Mouse (Mus musculus): ENCODE data around the gene Sfmbt2. TPM values are rescaled to one million over a fixed set of nuclear protein-coding genes. Genes with fewer than 3 reads are reported as not detected.
"Not testable (repeated sequence)": the region's sequence is repeated elsewhere in the genome, so short reads cannot be mapped to it uniquely, and the experiment has no call there.

Gene Sfmbt2
- under 1 TPM; 0.33 to 0.54 TPM for total RNA-seq (2021)
- long read RNA-seq, experiment 1 = 0 reads
- long read RNA-seq, experiment 2 = 0 reads

DNA sequence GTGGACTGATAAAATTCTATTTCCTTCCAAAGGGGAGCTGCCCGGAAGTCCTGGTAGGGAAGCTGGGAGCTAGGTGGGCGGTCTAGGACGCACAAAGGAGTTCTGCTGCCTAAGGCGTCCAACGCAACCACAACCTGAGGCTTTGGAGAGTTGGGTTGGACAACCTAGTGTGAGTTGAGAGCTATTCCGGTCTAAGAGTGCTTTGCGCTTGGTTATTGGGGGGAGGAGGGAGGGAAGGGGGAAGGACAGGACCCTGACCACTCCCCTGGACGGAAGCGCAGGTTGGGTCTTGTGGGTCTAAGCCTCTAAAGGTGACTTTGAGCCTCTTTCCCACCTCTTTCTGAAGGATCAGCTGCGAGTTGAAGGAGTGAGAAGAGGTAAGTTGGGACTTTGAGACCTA, at the start of gene Sfmbt2:
Gene Sfmbt2 (plus strand): TSS at position 335 of the 400 bp plus-strand sequence.
- no peak for DNase-seq (ENCODE audit: low spot score in 2 of 2)

GRCm38 (mm10) chr2:10321093-10321492, 49.2 kb upstream of the Sfmbt2 start:
- DNase-seq (ENCODE audit: low spot score in 2 of 2) = no peak

DNA sequence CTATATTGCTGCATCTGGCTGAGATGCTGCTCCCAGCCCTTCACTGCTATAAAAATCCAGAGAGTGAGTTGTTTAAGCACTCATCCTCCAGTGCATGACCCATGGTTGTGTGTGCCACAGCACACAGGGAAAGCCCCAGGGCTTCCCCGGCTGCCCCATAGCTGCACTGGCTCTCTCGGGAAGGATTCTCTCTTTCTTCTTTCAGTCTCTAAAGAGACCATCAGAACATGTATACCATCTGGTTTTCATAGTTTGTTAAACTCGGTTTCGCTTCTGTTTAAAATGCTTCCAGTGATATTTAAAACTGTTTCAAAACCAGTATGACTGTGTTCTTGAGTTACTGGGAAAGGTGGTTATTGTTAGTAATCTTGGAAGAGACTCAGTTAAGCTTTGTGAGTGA, 47.1 kb upstream of the Sfmbt2 start:
- no peak for DNase-seq (ENCODE audit: low spot score in 2 of 2)

- no peak for DNase-seq (ENCODE audit: low spot score in 2 of 2)
These were observed 45.3 kb upstream of the Sfmbt2 start for GRCm38 (mm10) chr2:10324980-10325379.

GRCm38 (mm10) chr2:10330216-10330615, 40.1 kb upstream of the Sfmbt2 start:
- DNase-seq (ENCODE audit: low spot score in 2 of 2) = no peak

- no peak for DNase-seq (ENCODE audit: low spot score in 2 of 2)
These were observed 36.0 kb upstream of the Sfmbt2 start for GRCm38 (mm10) chr2:10334299-10334698.

DNA sequence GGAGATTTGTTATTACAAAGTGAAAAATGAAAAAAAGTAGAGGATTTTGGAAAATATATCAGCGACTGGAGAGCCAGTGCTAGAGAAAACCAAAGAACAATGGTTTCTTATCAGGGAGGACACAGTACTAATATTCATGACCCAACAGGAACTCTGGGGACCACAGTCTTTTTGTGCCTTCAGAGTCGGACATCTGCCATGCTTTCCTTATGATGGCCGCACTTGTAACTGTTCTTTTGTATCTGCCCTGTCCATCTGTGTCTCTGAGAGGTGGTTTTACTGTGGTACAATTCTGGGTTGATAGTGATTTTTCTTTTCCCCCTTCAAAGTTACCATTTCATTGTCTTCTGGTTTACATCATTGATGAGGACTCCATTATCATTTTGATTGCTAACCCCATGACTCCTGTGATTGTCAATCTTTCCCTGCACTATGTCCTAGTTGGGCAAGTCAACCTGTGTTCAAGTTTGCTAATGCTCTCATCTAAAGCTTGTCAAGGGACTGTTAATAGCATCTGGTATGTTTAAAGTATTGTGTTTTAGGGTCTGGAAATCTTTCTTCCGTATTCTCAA, 35.2 kb upstream of the Sfmbt2 start:
- DNase-seq (ENCODE audit: low spot score in 2 of 2) = no peak

DNA sequence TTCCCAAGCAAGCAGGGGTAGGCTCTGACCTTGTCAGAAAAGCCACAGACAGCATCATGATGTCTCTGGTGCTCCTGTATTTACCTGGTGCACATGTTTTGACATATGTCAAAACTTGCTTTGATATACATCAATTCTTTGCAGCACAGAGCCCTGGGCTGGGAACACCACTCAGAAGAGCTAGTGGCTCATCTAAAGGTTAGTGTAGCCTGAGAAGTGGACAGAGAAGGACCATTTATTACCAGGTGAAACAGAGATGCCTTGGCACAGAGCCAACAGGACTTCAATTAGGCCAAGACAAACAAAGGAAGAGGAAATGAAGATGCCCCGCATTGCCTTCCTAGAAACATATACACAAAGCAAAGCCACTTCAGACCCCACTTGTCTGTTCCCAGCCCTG, 30.3 kb upstream of the Sfmbt2 start:
- no peak for DNase-seq (ENCODE audit: low spot score in 2 of 2)

DNA sequence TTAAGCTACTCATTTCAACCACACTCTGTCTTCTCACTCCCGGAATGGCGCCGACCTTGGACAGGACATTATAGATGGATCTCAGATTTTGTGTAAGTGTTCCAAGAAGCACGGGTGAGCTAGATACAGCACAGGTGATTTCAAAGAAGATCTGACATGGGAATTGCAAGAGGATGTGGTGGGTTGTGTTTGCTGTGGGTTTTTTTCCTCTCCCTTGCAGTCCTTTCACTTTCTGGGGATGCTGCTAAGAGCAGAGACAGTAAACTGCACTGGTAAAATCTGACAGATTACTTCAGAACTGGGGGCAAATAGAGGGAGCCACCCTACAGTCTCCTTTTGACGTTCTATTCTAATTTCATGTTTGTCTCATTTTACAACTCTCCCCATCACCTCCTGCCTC, 26.8 kb upstream of the Sfmbt2 start:
- DNase-seq (ENCODE audit: low spot score in 2 of 2) = no peak

- DNase-seq (ENCODE audit: low spot score in 2 of 2) = not testable (repeated sequence)
These were observed 26.2 kb upstream of the Sfmbt2 start for GRCm38 (mm10) chr2:10344073-10344472.

DNA sequence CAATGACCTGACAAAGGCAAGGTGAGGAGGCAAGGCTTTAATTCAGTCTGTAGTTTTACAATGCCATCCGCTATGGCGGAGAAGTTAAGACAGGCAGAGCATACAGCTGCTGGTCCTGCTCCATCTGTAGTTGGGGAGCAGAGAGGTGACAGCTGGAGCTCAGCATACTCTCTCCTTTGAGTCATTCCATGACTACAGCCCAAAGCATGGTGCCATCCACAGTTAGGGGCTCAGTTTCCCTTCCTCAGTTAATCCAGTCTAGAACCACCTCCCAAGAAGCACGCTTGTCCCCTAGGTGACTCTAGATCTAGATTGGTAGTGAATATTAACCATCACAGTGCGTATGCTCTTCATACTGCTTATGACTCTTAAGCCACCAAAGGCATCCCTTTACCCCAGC, 23.1 kb upstream of the Sfmbt2 start:
- DNase-seq (ENCODE audit: low spot score in 2 of 2) = no peak

DNA sequence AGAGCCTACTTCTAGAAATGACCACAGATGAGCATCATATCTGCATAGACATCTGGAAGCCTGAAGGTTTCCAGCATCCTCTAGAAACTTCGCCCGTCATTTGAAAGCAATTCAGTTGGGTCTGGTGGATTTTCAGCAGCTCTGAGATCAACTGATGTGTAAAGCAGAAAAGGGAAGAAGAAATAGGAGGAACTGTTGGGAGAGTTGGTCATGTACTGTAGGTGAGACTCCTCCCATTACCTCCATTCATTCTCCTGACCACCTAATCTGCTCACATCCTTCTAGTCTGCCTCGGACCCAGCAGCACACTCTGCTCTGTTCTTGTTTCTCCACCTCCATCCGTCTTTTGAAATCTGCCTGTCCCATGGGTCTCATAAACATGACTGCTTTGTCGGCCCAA, 22.3 kb upstream of the Sfmbt2 start:
- DNase-seq (ENCODE audit: low spot score in 2 of 2) = no peak

GRCm38 (mm10) chr2:10350266-10350810, 20.0 kb upstream of the Sfmbt2 start:
- no peak for DNase-seq (ENCODE audit: low spot score in 2 of 2)

DNA sequence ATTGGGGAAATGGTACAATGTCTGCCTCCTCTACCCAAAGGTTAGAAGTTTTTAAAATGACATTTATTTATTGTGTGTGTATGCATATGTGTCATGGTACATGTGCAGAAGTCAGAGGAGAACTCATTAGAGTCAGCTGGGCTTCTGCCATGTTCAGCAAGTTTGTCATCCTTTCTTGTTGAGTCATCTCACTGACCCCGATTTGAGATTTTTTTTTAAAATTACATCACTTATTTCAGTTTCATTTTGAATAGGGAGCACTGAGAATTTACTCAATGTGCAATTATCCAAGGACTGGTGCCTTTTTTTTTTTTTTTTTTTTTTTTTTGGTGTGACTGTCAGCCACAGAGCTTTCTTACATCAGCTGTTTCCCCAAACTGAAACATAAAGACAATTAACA, 19.2 kb upstream of the Sfmbt2 start:
- no peak for DNase-seq (ENCODE audit: low spot score in 2 of 2)

DNA sequence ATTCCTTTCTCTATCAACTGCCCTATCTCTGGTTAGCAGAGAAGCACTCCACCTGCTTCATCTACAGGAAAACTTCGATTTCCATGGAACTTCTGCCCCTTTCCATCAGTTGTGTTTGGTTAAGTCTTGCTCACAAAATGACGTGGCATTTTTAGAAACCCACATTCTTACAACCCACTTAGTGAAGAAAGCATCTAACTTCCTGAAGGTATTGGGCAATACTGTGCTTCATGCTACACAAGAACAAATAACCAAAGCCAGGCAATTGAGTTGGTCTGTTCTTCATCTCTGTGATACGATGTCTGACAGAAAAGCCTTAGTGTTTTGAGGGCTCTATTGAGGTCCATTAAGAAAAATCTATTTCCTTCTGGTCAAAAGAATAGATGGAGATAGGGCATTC, 17.4 kb upstream of the Sfmbt2 start:
- no peak for DNase-seq (ENCODE audit: low spot score in 2 of 2)

DNA sequence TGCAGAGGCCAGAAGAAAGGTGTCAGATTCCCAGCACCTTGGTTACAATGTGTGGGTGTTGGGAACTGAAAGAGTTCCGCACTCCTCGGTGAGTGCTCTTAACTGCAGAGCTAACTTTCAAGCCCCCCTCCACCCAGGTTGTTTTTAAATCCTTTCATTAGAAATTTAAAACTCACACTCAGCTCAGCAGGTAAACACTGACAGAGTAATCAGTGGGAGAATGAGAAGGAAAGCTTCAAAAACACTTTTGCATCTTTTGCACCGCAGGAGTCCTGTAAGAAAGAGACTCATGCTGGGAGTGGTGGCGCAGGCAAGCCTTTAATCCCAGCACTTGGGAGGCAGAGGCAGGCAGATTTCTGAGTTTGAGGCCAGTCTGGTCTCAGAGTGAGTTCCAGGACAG, 16.4 kb upstream of the Sfmbt2 start:
- DNase-seq (ENCODE audit: low spot score in 2 of 2) = no peak

DNA sequence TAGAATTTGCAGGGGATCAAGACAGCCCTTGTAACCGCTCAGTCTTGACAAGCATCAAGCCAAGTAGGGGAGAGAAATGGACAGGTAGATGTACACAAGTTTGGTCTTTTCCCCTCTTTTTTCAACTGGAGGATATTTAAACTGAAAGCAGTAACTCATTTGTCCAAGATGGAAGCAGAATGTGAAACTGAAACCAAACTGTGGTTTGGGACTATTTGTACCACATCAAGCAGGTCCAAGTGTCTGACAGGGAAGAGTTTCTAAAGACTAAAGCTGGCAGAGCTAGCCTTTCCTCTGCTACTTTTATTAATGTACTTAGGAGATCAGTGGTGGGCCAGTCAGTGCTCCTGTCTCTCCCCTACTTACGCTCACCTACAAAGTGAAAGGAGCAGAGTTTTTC, 10.4 kb upstream of the Sfmbt2 start:
- no peak for DNase-seq (ENCODE audit: low spot score in 2 of 2)

DNA sequence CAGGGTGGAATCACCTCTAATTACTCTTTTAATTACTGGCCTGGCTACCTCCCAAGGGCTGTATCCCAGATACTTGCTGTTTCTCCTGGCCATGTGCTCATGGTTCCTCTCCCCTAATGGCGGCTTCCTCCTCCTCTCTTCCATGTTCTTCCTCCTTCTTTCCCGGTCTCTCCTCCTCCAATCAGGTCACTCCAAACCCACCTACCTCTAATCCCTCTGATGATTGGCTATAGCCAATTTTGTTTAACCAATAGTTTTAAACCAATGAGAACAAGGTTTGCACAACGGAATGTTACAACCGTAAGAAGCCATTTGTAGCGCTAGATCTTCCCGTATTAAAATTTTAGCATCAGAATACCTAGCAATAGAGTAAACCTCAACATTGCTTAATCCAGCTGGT, 5.2 kb upstream of the Sfmbt2 start:
- DNase-seq (ENCODE audit: low spot score in 2 of 2) = no peak

- DNase-seq (ENCODE audit: low spot score in 2 of 2) = no peak
These were observed 4.0 kb upstream of the Sfmbt2 start for GRCm38 (mm10) chr2:10366284-10366683.

DNA sequence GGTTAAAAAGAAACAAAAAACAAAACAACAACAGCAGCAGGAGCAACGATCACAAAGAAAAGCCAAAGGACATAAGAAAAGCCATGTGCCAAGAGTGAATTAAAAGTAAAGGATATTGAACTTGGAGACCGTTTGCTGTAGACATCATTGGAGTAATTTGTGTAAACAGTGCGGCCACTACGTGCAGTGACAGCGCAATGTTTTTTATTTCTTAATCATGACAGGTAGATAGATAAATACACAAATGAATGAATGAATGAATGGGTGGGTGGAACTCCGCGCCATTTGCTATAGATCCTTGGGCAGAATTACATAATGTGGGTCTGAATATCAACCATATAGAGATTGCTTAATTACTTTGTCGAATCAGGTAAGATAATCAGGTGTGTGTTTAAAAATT, 634 bp upstream of the Sfmbt2 start:
- DNase-seq (ENCODE audit: low spot score in 2 of 2) = no peak

DNA sequence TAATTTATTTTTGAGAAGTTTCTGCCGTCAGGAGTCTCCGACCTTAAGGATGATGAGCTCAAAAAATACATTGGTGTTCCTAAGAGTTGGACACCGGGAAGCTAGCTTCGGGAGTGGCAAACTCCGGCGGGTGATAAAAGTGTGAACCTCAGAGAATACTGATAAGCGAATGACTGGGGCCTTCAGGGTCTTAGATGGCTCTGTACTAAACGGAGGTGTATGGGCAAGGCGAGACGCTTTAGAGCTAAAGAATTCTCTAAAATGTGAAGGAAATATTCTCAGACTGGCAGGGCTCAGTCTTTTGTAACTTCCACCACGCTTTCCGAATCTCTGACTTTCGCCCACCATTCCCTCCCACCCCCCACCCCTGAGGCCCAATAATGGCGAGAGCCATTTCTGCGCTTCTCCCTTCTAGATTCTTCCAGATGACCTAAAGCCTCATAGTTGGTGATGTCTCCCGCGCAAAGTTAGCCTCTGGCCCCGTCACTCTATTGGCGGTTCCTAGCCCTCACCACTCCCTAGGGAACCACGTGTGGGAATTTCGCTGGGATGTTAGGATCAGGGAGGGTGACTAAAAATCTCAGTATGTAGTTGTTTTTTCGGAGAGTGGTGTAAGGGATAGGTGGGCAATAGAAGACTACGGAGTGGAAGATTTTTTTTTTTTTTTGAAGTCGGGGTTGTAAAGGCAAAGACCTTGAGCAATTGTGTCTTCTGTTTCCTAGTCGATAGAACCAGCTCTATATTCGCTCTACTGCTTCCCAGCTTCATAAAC, 563 bp downstream of the Sfmbt2 start:
- no peak for DNase-seq (ENCODE audit: low spot score in 2 of 2)

- DNase-seq (ENCODE audit: low spot score in 2 of 2) = no peak
These were observed 1.1 kb downstream of the Sfmbt2 start for GRCm38 (mm10) chr2:10371459-10371817.

- no peak for DNase-seq (ENCODE audit: low spot score in 2 of 2)
These were observed 1.6 kb downstream of the Sfmbt2 start for GRCm38 (mm10) chr2:10371899-10372298.
